Mouse (Mus musculus): ENCODE data around the gene Gipc3.
A peak's percentile ranks its signal among the peaks of the same experiment; 100 is the strongest.

The Gipc3 gene

GRCm38 (mm10) chr10:81375322-81375721 is 32.3 kb upstream of the Gipc3 start:
- no peak for DNase-seq (ENCODE audit: low read depth, low spot score)

DNA sequence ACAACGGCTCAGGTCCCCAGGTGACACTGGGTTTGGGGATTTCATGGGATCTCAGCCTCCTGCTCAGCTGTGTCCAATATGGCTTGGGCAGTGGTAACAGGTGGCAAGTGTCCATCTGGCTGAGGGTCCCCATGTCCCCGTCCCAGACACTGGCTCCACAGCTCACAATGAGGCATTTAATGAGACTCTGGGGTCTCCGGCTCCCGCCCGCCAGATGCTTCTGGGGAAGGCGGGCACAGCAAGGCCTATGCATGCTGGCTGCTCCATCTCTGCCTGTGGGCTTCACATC is 24.1 kb upstream of the Gipc3 start:
- DNase-seq (ENCODE audit: low read depth, low spot score) = no peak

DNA sequence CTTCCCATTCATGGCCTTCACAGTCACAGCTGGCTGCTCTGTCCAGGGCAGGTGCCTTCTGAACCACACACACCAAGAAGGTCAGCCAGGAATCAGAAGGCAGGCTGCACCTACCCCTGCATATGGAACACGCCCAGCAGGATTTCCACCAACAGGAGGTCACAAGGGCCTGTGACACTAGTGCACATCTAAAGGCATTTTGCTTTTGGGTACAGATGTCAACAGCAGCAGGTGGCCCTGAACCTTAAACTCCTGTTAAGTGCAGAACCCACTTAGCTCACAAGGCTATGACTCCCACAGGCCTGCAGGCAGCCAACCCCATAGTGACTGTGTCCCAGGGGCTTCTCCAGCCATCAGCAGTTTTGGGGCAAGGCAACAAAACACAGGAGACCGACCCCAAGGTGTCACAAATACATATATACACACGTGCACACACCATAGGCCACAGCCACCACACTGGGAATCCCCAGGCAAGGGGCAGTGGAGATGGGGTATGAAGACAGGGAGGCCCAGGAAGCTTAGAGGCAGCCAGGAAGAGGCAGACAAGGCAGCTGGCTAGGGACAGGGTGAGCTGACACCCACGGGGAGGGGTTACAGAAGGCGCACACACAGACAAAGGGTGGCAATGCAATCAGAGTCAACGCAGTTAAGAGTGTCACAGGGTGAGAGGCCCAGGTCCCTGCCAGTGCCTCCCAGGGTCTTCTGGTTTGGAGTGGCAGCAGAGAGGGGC is 23.6 kb upstream of the Gipc3 start:
- DNase-seq (ENCODE audit: low read depth, low spot score) = no peak

DNA sequence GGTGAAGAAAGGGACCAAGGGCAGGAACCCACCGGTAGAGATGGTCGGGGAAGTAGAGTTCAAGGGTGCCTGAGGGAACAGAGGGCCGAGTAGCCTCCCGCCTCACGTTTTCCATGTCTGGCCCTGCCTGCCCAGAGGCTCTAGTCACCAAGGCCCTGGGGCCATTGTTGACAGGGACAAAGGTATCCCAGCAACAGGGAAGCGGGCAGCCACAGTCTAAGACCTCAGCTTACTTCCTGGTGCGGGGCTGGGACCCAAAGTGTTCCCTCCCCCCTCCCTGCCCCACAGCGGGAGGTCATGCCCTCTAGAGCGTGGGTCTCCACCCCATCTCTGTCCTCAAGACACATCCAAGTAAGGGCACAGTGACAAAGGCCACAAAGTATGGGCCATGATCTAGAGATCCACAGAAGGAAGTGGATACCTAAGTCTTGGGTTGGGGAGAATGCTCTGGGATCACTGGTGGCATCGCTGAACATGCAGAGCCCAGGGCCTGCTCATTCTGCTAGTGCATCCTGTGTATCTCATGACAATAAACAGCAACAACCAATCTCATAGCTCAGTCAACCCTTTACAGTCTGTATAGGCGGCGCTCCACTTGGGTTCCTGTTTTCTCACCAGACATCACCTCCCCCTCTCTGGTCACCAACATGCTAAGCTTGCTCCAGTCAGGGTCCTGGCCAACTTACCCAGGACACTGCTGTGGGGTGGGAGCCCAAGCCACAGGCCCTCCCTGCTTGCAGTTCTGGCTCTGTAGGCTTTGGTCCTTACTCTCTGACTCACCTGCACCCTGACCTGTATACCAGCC is 22.8 kb upstream of the Gipc3 start, which contains the start of gene 4930404N11Rik:
4930404N11Rik (minus strand) TSS at position 145 of the 805 bp plus-strand sequence.
- DNase-seq (ENCODE audit: low read depth, low spot score) = no peak

- DNase-seq (ENCODE audit: low read depth, low spot score) = no peak
Observed at GRCm38 (mm10) chr10:81365073-81365472, 22.0 kb upstream of the Gipc3 start.

- no peak for DNase-seq (ENCODE audit: low read depth, low spot score)
Observed at GRCm38 (mm10) chr10:81364666-81365065, 21.6 kb upstream of the Gipc3 start.

DNA sequence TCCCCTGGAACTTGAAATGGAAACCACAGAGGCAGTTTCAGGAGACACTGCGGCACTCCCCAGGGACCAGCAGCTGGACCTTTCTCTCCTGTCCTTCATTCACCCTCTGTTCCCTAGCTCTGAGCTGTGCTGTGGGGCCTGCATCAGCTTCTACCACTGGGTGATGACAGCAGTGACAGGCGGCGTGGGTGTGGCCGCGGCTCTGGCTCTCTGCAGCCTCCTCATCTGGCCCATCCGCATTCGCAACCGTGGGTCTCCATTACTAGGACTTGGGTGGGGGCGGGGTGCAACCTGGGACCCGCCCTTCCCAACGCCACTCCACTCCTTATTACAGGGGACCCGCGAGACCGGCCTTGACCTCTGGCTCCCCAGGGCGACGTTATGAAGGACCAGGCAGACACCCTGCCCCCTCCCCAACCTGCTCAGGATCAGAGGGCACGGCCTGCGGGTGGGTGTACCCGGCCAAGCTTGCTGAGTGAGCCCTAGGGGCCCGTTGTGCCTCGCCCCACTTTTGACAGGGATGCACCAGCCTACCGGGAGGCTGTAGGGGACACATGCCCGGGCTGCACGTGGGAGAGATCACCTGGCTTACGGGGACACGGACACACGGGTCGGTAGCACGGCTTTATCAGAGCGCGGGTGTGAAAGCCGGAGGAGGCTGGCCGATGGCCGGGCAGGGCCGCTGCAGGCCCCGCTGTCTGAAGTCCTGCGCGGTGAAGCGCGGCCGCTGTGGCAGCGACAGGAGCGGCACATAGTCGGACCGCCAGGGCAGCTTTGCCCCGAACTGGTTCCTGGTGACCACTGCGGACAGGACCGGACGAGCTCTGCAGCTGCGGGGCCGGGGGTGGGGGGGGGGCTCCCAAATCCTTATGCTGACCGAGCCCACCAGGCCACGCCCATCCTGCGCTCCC is 20.6 kb upstream of the Gipc3 start:
- no peak for DNase-seq (ENCODE audit: low read depth, low spot score)

- no peak for DNase-seq (ENCODE audit: low read depth, low spot score)
Observed at GRCm38 (mm10) chr10:81362336-81362949, 19.4 kb upstream of the Gipc3 start.

GRCm38 (mm10) chr10:81360721-81361120 is 17.7 kb upstream of the Gipc3 start:
- no peak for DNase-seq (ENCODE audit: low read depth, low spot score)

DNA sequence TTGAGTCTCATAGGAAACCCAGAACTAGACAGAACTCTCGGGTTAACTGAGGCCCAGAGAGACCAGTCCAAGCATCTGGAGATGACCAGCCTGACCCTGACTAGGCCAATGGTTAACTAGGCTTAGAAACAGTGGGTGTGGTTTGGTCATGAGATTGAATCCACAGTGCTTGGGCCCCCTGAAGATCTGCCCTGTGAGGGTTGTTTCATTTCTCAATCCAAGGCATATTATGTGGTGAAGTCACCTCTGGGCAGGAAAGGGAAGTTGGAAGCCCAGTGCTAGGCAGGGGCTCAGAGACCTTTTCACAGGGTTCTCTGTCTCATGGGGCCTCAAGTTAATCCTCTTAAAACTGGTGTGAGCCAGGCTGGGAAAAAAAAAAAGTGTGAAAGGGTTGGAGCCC is 15.8 kb upstream of the Gipc3 start:
- DNase-seq (ENCODE audit: low read depth, low spot score) = no peak

DNA sequence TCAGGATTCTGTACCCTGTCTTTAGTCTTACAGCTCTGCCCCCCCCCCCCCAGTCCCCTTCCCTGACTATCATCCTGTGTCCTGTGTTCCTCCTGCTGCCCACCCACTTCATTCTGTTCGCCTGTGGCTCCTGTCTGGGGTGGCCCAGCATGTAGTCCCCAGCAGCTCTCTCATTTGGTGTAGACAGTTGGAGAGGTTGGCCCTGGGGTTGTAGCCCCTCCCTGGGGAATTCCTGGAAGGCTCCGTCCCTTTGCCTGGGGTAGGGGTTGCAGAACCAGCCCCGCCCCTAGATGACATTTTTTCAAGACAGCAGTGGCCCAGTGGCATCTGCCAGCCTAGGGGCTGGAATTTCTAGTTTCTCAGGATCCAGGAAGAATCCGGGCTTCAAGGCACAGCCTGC is 15.1 kb upstream of the Gipc3 start:
- DNase-seq (ENCODE audit: low read depth, low spot score) = no peak

DNA sequence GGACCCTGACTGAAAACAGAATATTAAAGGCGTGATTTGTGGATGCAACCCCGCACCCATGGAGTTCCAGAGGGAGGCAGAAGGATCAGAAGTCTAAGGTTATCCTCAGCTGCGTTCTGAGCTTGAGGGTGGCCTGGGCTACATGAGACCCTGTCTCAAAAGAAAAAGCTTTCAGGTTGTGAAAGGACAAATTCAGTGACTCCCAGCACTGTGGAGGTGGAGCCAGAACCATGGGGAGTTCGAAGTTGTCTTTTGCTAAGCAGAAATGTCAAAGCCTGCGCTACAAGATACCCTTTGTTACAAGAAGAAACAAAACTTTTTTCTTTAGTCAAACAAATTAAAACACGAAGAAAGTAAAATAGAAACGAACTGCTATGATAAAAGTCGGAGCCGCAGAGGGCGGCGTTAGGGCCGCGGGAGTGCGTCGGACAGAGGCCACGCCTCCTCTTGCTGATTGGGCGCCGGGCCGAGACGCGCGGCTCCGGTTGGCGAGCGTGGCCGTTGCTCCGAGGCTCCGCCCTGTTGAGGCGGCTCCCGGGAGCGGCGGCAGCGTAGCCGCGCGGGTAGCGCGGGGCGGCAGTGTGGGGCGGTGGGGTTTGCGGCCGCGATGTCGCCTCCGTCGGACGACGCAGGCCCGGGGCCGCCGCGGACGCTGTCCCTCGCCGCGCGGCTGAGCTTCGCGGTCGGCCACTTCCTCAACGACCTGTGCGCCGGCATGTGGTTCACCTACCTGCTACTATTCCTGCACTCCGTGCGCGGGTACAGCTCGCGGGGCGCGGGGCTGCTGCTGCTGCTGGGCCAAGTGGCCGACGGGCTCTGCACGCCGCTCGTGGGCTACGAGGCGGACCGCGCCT is 14.2 kb upstream of the Gipc3 start, which contains the start of gene Mfsd12:
Mfsd12 (plus strand) TSS at position 501 of the 854 bp plus-strand sequence.
- DNase-seq (ENCODE audit: low read depth, low spot score) = peak; percentile 76

DNA sequence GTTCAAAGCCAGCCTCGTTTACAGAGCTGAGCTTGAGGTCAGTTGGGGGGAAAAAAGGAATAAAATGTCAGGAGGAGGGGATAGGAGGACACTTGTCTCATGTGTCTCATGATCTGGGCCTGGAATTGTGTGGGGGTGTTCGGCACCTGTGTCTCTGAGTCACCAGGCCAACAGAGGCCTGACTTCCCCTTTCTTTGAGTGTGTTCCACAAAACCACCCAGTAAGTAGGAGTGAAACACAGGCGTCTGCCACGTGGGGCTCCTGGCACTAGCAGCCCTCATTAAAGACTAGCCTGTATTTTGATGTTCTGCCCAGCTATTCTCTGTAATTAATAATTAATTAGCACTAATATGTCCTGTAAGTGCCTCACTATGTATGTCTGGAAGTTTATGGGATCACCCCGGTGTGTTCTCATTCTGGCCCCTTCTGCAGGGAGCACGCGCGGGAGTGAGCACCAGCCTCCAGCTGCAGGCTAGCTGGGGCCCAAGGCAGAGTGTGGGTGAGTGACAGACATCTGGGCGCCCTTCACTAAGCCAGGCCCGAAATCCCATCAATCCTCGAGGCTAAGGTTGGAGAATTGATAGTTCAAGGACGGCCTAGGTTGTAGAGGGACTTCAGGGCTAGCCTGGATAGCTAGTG is 13.4 kb upstream of the Gipc3 start:
- DNase-seq (ENCODE audit: low read depth, low spot score) = no peak

DNA sequence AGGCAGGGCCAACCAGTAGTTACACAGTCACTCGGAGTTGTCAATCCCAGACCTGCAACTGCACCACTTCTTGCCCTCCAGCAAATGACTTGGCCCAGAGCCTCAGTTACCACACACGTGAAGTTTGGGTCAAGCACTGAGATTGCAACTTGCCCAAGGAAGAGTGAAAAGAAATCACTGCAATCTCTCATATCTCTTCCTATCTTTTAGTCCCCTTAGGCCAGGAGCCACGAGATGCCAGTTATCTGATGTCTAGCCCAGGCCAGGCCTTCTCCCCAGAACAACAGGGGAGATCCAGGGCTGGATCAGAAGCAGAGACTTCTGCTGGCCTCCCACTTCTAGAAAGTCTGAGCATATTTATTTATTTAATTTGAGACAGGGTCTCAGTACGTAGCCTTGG is 12.5 kb upstream of the Gipc3 start:
- DNase-seq (ENCODE audit: low read depth, low spot score) = no peak

- no peak for DNase-seq (ENCODE audit: low read depth, low spot score)
Observed at GRCm38 (mm10) chr10:81354738-81355477, 11.8 kb upstream of the Gipc3 start.

GRCm38 (mm10) chr10:81351678-81352291 is 8.7 kb upstream of the Gipc3 start:
- no peak for DNase-seq (ENCODE audit: low read depth, low spot score)

GRCm38 (mm10) chr10:81350351-81351063 is 7.4 kb upstream of the Gipc3 start, which contains the start of gene Hmg20b:
Hmg20b (minus strand) TSS chr10:81350480.
- DNase-seq (ENCODE audit: low read depth, low spot score) = peak; percentile 97

DNA sequence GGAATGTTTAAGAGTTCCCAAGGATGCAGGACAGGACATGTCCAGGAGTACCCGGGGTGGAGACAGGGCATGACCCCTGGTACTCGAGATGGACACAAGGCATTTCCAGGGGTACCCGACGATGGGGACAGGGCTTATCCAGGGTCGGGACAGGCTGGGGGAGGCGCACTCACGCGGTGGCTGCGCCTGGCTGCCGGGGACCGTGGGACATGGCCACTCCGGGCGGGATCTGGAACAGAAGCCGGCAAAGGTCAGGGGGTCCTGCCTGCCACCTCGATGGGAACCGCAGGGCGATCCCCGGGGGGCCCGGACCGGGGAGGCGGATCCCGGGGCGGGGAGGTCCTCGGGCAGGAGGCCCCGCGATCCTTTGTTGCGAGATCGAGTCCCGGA is 6.9 kb upstream of the Gipc3 start:
- DNase-seq (ENCODE audit: low read depth, low spot score) = no peak
